Mouse (Mus musculus) urinary bladder, postnatal 36 days (tissue): ENCODE measurements around the gene Ugt1a10.

Source experiments
- DNase-seq, 2 experiments: peaks; one replicate each; pipeline ENCODE4 v3.0.0; 2022; ENCODE audit warnings: low spot score in 2 of 2, mixed read lengths in 1 of 2

Ugt1a10 gene

DNA sequence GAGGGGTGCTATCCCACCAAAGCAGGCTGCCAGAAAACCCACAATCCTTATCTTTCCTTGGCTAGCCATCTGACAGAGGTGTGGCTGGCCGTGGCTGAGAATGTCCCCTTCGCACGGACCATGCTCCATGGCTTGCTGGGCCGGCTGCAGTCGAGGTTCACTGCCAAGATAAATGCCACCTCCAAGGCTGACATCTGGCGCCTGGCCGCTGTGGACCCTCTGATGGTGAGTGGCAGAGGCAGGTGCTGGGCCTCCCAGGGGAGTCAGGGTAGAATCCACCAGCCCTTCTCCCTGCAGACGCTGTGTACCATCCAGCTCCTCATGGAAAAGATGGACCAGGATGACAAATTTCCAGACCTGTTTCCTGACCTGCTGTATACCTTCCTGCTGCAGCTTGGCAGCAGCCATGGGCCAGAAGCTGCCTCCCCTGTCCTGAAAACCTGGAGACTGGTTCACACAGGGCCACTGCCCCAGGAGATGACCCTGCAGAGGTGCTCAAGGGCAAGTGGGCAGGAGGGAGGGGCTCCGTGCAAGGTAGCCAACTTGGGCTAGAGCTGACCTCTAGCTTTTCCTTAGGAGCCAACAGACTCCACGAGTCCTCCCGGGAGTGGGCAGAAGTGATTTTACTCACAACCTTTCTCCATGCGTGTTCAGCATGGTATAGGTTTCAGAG is 199.7 kb downstream of the Ugt1a10 start:
- no peak for DNase-seq

- no peak for DNase-seq
Observed at GRCm38 (mm10) chr1:88255466-88255857, 200.3 kb downstream of the Ugt1a10 start.

- DNase-seq, result no peak
Observed at GRCm38 (mm10) chr1:88255989-88256754, 201.0 kb downstream of the Ugt1a10 start.

DNA sequence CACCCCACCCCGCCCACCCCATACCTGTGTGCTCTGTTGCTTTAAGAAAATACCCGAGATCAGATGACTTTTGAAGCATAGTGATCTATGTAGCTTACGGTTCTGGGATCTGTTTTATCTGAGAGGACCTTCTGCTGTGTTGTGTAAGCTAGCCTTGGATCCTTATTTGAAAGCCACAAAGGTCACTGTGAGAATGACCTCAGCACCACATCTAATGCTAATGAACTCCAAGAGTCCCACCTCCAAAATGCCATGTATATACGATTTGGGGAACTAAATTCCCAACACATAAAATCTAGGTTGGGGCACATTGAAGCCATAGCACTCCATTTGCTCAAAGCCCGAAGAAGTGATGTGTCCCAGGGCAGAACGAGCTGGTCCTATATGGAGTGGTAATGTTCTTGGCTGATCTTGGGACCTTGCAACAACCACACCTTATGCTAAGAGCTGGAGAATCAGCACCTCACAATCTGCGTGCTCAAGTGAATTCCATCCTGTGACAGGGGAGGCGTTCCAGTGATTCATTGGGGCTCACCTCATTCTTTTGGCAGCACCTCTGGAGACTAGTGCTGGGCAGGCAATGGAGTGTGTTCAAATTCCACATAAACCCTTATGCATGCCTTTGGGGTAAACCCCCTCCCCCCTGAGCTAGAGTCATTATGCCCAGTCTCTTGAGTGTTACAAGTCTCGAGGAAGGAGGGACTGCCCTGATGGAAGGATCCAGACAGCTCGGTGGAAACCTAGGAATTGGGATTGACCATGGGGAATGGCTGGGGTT is 201.9 kb downstream of the Ugt1a10 start:
- DNase-seq, result no peak

GRCm38 (mm10) chr1:88257681-88258080 is 202.5 kb downstream of the Ugt1a10 start:
- no peak for DNase-seq

- DNase-seq, result no peak
Observed at GRCm38 (mm10) chr1:88258361-88258760, 203.2 kb downstream of the Ugt1a10 start.

- peak; percentile 84 to 85 for DNase-seq
Observed at GRCm38 (mm10) chr1:88258881-88259642, 203.9 kb downstream of the Ugt1a10 start.

- no peak for DNase-seq
Observed at GRCm38 (mm10) chr1:88259643-88260024, 204.4 kb downstream of the Ugt1a10 start.

DNA sequence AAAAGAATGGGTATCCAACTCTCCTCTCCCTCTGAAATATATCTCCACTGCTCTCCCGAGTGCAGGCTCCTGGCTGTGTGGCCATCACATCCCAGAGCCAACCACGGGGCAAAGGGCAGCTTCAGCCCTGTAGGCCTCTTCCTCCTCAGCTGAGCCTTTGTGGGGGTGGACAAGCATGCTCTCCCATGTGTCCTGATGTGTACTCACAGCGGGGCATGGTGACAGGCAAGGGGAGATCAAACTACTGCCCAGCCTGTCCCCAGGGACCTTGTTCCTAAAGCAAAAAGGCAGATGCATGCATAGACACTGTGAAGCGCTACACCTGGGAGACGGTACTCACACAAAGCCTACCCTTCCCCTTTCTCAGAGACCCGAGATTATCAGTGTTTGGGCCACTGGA is 204.9 kb downstream of the Ugt1a10 start:
- DNase-seq, result no peak

DNA sequence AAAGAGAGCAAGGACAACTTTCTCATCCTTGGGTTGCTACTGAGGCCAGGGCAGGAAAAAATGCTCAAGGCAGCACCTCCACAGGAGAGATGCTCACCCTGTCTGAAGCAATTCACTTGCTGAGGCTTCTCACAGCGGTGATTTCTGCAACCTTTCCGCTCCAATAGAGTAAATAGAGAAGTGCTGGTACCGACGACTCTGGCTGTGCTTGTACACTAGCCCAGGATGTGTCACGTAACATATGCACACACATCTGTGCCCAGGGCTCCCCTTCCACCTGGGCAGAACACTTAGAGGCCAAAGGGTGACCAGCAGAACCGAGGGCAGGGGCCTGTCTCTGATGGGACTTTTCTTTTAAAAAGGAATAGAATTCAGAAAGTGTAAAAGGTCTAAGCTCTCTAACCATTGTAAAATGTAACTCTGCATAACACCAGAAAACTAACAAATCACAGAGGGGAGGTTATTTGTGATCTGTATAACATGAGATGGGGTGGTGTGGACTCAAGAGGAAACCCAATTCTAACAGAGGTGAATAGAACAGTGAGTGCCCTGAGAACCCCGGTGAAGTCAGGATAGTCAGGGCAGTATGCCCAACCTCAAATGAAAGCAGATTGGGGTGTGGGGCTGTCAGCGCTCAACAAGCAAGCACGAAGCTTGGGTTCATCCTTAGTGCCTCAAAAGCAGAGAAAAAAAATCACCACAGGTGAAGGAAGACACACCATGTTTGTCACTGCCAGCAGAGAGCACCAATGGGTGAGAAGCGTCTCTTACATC is 205.6 kb downstream of the Ugt1a10 start:
- DNase-seq, result no peak

GRCm38 (mm10) chr1:88261706-88262105 is 206.5 kb downstream of the Ugt1a10 start:
- DNase-seq, result no peak

DNA sequence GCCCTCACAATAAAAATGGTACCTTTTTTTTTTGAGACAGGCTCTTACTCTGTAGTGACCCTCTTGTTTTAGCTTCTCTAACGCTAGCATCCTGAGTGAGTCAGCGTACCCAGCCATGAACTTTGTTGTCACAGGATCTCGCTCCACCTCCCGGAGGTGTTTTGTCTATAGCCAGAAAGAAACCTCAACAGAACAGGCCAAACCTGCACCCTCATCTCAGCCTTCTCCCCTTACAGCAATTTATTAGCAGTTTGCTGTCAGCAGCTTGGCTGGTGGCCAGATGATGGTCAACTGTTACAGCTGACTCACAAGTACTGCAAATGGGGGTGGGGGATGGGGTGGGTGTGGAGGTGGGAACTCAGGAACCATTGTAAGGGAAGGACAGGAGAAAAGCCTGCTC is 207.1 kb downstream of the Ugt1a10 start:
- DNase-seq, result peak; percentile 98 to 99

- DNase-seq, result no peak
Observed at GRCm38 (mm10) chr1:88262961-88263360, 207.8 kb downstream of the Ugt1a10 start.

DNA sequence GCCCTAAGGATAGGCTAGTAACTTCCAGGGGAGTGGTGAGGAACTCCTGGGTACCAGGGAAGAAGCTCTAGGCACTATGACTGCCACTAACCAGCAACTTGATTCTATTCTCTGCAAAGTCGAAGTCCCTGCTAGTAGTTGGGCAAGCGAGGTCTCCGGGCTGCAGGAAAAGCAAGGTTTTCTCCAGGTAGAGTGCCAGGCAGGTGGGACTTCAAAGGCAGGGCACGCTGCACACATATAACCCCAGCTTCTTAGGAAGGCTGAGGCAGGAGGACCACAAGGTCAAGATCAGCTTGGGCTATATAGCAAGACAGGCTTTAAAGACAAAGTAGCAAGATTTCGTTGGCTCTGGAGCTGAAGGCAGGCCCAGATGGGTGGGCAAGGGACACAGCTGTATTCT is 208.6 kb downstream of the Ugt1a10 start:
- no peak for DNase-seq

- no peak for DNase-seq
Observed at GRCm38 (mm10) chr1:88264237-88264868, 209.2 kb downstream of the Ugt1a10 start.

DNA sequence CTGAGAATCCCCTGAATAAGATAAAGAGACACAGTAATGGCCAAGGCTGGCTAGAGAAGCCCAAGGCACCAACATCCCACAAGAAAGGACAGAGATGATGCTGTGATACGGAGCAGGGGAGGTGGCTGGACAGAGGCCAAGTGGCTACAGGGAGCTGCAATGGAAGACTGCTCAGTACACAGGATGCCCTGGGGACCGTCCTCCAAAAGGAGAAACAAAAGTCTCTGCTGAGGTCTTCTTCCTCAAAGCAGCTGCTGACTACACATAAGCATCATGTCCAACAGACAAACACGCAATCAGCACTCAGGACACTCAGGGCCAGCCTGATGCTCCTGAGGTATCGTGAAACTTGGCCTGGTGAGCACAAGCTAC is 209.7 kb downstream of the Ugt1a10 start:
- DNase-seq, result no peak

DNA sequence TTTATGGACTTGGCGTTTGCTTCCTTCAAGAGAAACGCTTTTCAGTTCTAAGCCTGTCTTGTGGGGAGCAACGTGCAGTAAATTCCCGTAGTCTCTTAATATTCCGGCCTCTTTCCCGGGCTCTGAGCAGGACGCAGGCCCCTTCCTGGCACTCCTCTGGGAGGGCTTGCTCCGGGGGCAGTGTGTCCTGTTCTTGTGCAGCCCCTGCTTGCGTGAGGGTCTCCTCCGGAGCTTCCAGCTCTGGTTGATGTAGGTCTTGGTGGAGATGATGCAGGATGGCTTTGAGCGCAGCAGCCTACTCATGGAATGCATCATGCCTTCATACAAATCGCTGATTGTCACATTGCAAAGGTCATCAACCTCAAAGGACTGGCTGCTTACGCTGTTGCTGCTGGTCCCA is 210.9 kb downstream of the Ugt1a10 start:
- no peak for DNase-seq

GRCm38 (mm10) chr1:88267489-88267888 is 212.3 kb downstream of the Ugt1a10 start:
- no peak for DNase-seq

- no peak for DNase-seq
Observed at GRCm38 (mm10) chr1:88268070-88268469, 212.9 kb downstream of the Ugt1a10 start.
